In the genomic region with DNA sequence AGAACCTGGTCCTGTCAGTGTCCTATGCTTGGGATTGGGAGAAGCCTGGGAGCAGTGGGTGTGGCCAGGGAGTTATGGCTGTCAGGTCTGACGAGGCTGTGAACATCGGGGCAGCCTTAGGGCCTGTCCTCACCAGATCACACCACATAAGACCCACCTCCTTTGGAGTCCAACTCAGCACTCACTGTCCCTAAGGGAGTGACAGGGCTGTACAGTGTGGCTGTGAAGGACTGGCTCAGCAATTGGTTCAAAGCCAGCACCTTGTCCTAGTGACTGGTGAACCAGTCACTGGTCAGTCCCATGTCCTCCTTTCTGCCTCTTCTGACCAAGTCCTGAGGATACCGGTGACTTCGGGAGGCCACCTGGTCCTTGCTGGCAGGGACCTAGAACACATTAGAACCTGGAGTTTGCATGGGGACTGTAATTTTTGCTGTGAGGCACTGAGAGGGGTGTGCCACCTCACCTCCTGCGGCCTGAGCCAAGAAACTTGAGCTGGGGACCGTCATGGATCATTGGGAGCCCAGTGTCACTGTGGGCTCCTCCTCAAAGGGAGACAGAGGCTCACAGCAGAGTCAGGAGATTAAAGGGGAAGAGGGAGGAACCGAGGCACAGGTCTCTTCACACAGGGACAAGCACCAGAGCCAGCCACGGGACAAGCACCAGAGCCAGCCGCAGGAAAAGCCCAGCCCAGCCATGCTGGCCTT, we compare ENCODE assay signal across 8 mouse cellular contexts. TPM values are rescaled to one million over a fixed set of nuclear protein-coding genes. Genes with fewer than 3 reads are reported as not detected.
DNase-seq lines count a peak whose midpoint lies in the region; ATAC-seq and TF ChIP-seq lines count a peak whose summit lies in the region.

No protein-coding gene starts in this region.

- H3K9ac ChIP-seq in forebrain, embryonic 11.5 days (ENCODE audit: low read length): no peak overlapping the region
- H3K9ac ChIP-seq in intestine, embryonic 15.5 days: no peak overlapping the region

- H3K27me3 ChIP-seq in forebrain, embryonic 10.5 days (ENCODE audit: poor library complexity, severe bottlenecking): no peaks in the 10 kb centered on the region
- no peaks in the 10 kb centered on the region for H3K27me3 ChIP-seq in forebrain, embryonic 11.5 days (ENCODE audit: control insufficient read depth, insufficient read depth, low read length)
- H3K27me3 ChIP-seq in intestine, embryonic 15.5 days (replicated peaks): no peaks in the 10 kb centered on the region
- H3K27me3 ChIP-seq in small intestine, adult 2 months (ENCODE audit: control insufficient read depth, insufficient read depth, low read length): no peaks in the 10 kb centered on the region

- H3K27ac ChIP-seq in forebrain, embryonic 10.5 days: peak overlapping the region; percentile 96; the same call in 1 of the 2 replicates
- H3K27ac ChIP-seq in forebrain, embryonic 11.5 days (ENCODE audit: low read depth, low read length): no peak overlapping the region
- H3K27ac ChIP-seq in intestine, embryonic 15.5 days: peak overlapping the region; percentile 97; the same call in 1 of the 2 replicates
- H3K27ac ChIP-seq in small intestine, adult 2 months (ENCODE audit: insufficient read depth, low read depth, low read length): peak overlapping the region; percentile 73

- no peak for TF ChIP-seq POLR2A in small intestine, adult 2 months (IDR thresholded peaks at IDR 0.05; ENCODE audit: low read depth, low read length)

- no peak for ATAC-seq in forebrain, embryonic 11.5 days (replicated peaks; ENCODE audit: low FRiP score)
- ATAC-seq in intestine, embryonic 15.5 days: no peak

- 73% methylated on average over 9 of the region's 9 CpGs for WGBS in forebrain, embryonic 10.5 days
- WGBS in forebrain, embryonic 11.5 days: 72% methylated on average over 9 of the region's 9 CpGs
- 59% methylated on average over 9 of the region's 9 CpGs for WGBS in intestine, embryonic 15.5 days
- 58% methylated on average over 9 of the region's 9 CpGs for WGBS in small intestine, adult 2 months

- no peak overlapping the region for H3K4me3 ChIP-seq in forebrain, embryonic 10.5 days
- no peak overlapping the region for H3K4me3 ChIP-seq in forebrain, embryonic 11.5 days (ENCODE audit: low read depth, low read length)
- H3K4me3 ChIP-seq in intestine, embryonic 15.5 days (replicated peaks): no peak overlapping the region
- no peak overlapping the region for H3K4me3 ChIP-seq in small intestine, adult 2 months (ENCODE audit: low read depth, low read length)

- DNase-seq in forebrain, embryonic 10.5 days (ENCODE audit: extremely low spot score, low spot score): no peak
- DNase-seq in forebrain, embryonic 11.5 days (ENCODE audit: low spot score): no peak
- peak; percentile 51 to 57 for DNase-seq in spleen, postnatal 10 days (ENCODE audit: low spot score in 2 of 2)
- DNase-seq in spleen, adult 12 weeks (ENCODE audit: low spot score): no peak
- no peak for DNase-seq in layer of hippocampus, adult 9-10 months (ENCODE audit: low spot score)
- no peak for DNase-seq in gastrocnemius, postnatal 4 days (ENCODE audit: low spot score in 2 of 2)

- peaks cover 47% of the 10 kb centered on the region for H3K4me1 ChIP-seq in forebrain, embryonic 10.5 days
- H3K4me1 ChIP-seq in forebrain, embryonic 11.5 days (replicated peaks; ENCODE audit: control insufficient read depth, insufficient read depth, low read length): peaks cover 21% of the 10 kb centered on the region
- H3K4me1 ChIP-seq in intestine, embryonic 15.5 days (replicated peaks): peaks cover 28% of the 10 kb centered on the region
- H3K4me1 ChIP-seq in small intestine, adult 2 months (ENCODE audit: control insufficient read depth, insufficient read depth, insufficient read length, low read length): peaks cover 28% of the 10 kb centered on the region

- no peaks in the 10 kb centered on the region for H3K9me3 ChIP-seq in forebrain, embryonic 10.5 days
- H3K9me3 ChIP-seq in forebrain, embryonic 11.5 days (ENCODE audit: control insufficient read depth, low read length): no peaks in the 10 kb centered on the region
- H3K9me3 ChIP-seq in intestine, embryonic 15.5 days: no peaks in the 10 kb centered on the region

- no peak for TF ChIP-seq CTCF in small intestine, adult 2 months (IDR thresholded peaks at IDR 0.05; ENCODE audit: extremely low read depth, insufficient read length, insufficient replicate concordance, low read depth, low read length)

- no peak overlapping the region for H3K4me2 ChIP-seq in forebrain, embryonic 11.5 days (ENCODE audit: low read depth, low read length, severe bottlenecking)
- H3K4me2 ChIP-seq in intestine, embryonic 15.5 days (replicated peaks): no peak overlapping the region

- H3K36me3 ChIP-seq in forebrain, embryonic 10.5 days (replicated peaks): peaks cover 15% of the 10 kb centered on the region
- H3K36me3 ChIP-seq in forebrain, embryonic 11.5 days (ENCODE audit: control insufficient read depth, insufficient read depth, low read length): no peaks in the 10 kb centered on the region
- 0 out of 2 replicates have a peak, but pooled peaks cover 2% of the 10 kb centered on the region for H3K36me3 ChIP-seq in intestine, embryonic 15.5 days
- H3K36me3 ChIP-seq in small intestine, adult 2 months (ENCODE audit: control insufficient read depth, insufficient read depth, low read length): no peaks in the 10 kb centered on the region

RNA-seq across cellular contexts. Expression of gene Mknk2, which starts 1.8 kb away (rescaled TPM):
- 91.0 and 100 TPM in 2 replicates for polyA plus RNA-seq in forebrain, embryonic 10.5 days (2016; fragmentation: Nextera tagmentation; extraction: Ambion mirVana)
- polyA plus RNA-seq in forebrain, embryonic 11.5 days (2014; fragmentation: Nextera tagmentation; extraction: Ambion mirVana): 85.1 and 87.0 TPM in 2 replicates
- polyA plus RNA-seq in intestine, embryonic 15.5 days (2015; fragmentation: Nextera tagmentation; extraction: Ambion mirVana): 68.8 and 73.0 TPM in 2 replicates
- polyA plus RNA-seq in small intestine, adult 2 months (2012; rRNA removed): 96.1 and 146 TPM in 2 replicates
- total RNA-seq in gastrocnemius, postnatal 4 days (2021): 100 to 1,000 TPM; 170 to 176 TPM

RNA-seq across cellular contexts. Expression of gene Mob3a, which starts 22.1 kb away (rescaled TPM):
- 53.9 and 54.7 TPM in 2 replicates for polyA plus RNA-seq in forebrain, embryonic 10.5 days (2016; fragmentation: Nextera tagmentation; extraction: Ambion mirVana)
- polyA plus RNA-seq in forebrain, embryonic 11.5 days (2014; fragmentation: Nextera tagmentation; extraction: Ambion mirVana): 57.9 and 61.1 TPM in 2 replicates
- polyA plus RNA-seq in intestine, embryonic 15.5 days (2015; fragmentation: Nextera tagmentation; extraction: Ambion mirVana): 40.4 and 43.0 TPM in 2 replicates
- 26.5 and 40.0 TPM in 2 replicates for polyA plus RNA-seq in small intestine, adult 2 months (2012; rRNA removed)
- 10 to 100 TPM; 24.0 to 25.4 TPM for total RNA-seq in gastrocnemius, postnatal 4 days (2021)

RNA-seq across cellular contexts. Expression of gene Izumo4, which starts 22.3 kb away (rescaled TPM):
- polyA plus RNA-seq in forebrain, embryonic 10.5 days (2016; fragmentation: Nextera tagmentation; extraction: Ambion mirVana): 7.7 and 10.9 TPM in 2 replicates
- polyA plus RNA-seq in forebrain, embryonic 11.5 days (2014; fragmentation: Nextera tagmentation; extraction: Ambion mirVana): 4.8 and 7.2 TPM in 2 replicates
- polyA plus RNA-seq in intestine, embryonic 15.5 days (2015; fragmentation: Nextera tagmentation; extraction: Ambion mirVana): 22.3 and 26.5 TPM in 2 replicates
- polyA plus RNA-seq in small intestine, adult 2 months (2012; rRNA removed): 20.8 and 36.3 TPM in 2 replicates
- total RNA-seq in gastrocnemius, postnatal 4 days (2021): 1 to 10 TPM; 8.3 to 8.4 TPM

RNA-seq across cellular contexts. Expression of gene Btbd2, which starts 22.8 kb away (rescaled TPM):
- 71.6 and 78.1 TPM in 2 replicates for polyA plus RNA-seq in forebrain, embryonic 10.5 days (2016; fragmentation: Nextera tagmentation; extraction: Ambion mirVana)
- 78.3 and 97.3 TPM in 2 replicates for polyA plus RNA-seq in forebrain, embryonic 11.5 days (2014; fragmentation: Nextera tagmentation; extraction: Ambion mirVana)
- polyA plus RNA-seq in intestine, embryonic 15.5 days (2015; fragmentation: Nextera tagmentation; extraction: Ambion mirVana): 54.9 and 62.4 TPM in 2 replicates
- polyA plus RNA-seq in small intestine, adult 2 months (2012; rRNA removed): 45.4 and 84.1 TPM in 2 replicates
- total RNA-seq in gastrocnemius, postnatal 4 days (2021): 10 to 100 TPM; 50.7 to 50.8 TPM

RNA-seq across cellular contexts. Expression of gene Csnk1g2, which starts 57.1 kb away (rescaled TPM):
- polyA plus RNA-seq in forebrain, embryonic 10.5 days (2016; fragmentation: Nextera tagmentation; extraction: Ambion mirVana): 123 and 133 TPM in 2 replicates
- polyA plus RNA-seq in forebrain, embryonic 11.5 days (2014; fragmentation: Nextera tagmentation; extraction: Ambion mirVana): 134 TPM in 2 replicates
- polyA plus RNA-seq in intestine, embryonic 15.5 days (2015; fragmentation: Nextera tagmentation; extraction: Ambion mirVana): 134 and 152 TPM in 2 replicates
- polyA plus RNA-seq in small intestine, adult 2 months (2012; rRNA removed): 115 and 266 TPM in 2 replicates
- 100 to 1,000 TPM; 167 to 169 TPM for total RNA-seq in gastrocnemius, postnatal 4 days (2021)

Comparison
In these comparisons a context has a peak if more than half of its experiments do, and no peak if none do; other contexts are left out.
1. DNase-seq: peak in spleen, postnatal 10 days (2 of 2); none in forebrain, embryonic 10.5 days (single experiment), forebrain, embryonic 11.5 days (single experiment), spleen, adult 12 weeks (single experiment), layer of hippocampus, adult 9-10 months (single experiment) and gastrocnemius, postnatal 4 days (0 of 2).